Mouse (Mus musculus): ENCODE data around the gene Hes2.

Hes2 gene

GRCm38 (mm10) chr4:152185510-152186204 is 27.0 kb downstream of the Hes2 start:
- no peak for DNase-seq (ENCODE audit: low read depth in 2 of 2, low spot score in 2 of 2)

DNA sequence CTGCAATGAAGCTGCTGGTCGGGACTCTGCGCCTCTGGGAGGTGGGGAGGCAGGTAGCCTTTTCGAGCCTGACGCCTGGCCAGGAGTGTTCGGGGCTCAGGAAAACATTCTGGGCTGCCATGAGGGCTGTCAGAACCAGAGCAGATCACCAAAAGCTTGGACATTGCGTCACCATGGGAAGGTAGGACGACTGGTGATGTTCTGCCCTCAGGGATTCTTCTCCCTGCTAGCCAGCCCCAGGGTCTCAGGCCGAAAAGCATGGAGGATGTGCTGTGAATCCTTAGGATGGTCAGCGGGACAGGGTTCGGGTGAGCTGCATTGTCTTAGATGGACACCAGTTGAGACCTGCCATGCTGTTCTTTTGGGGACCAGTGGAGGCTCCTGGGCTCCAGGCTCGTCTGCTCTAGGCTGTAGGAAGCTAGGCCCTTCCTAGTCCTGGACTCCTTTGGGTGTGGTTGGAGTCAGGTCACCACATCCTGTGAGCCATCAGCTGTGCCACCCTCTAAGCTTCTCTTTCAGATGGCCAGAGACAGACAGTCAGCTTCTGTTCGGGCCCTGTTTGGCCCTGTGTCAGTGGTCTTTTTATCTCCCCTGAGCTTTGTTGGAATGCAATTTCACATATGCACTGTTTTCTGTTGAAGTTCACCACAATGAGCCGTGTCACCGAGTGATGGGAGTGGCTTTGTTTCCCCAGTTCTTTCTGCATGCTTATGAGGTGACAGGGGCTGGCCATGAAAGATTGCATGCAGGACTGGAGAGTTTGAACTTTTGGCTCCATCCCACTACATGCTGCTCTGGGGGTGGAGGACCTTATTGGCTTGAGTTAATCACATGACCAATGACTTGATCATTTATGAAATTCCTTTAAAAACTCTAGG is 27.8 kb downstream of the Hes2 start:
- DNase-seq (ENCODE audit: low read depth in 2 of 2, low spot score in 2 of 2) = no peak

DNA sequence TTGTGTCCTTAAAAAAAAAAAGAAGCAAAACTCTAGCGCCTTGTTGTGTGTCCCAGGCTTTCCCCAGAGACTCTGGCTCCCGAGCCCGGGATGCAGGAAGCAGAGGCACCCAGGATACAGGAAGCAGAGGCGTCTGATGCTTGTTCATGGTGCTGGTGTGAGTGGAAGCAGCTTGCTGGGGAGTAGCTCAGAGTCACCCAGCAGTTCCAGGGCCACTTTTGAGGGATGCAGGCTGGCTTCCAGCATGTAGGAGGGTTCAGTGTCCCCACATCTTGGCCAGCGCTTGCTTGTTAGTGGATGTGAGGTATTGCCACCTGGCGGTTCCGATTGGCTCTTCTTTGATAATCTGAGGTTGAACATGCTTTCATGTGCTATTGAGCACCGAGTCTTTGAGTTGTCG is 28.5 kb downstream of the Hes2 start:
- no peak for DNase-seq (ENCODE audit: low read depth in 2 of 2, low spot score in 2 of 2)

- DNase-seq (ENCODE audit: low read depth in 2 of 2, low spot score in 2 of 2) = no peak
Measured at GRCm38 (mm10) chr4:152188651-152189050, 30.0 kb downstream of the Hes2 start.

DNA sequence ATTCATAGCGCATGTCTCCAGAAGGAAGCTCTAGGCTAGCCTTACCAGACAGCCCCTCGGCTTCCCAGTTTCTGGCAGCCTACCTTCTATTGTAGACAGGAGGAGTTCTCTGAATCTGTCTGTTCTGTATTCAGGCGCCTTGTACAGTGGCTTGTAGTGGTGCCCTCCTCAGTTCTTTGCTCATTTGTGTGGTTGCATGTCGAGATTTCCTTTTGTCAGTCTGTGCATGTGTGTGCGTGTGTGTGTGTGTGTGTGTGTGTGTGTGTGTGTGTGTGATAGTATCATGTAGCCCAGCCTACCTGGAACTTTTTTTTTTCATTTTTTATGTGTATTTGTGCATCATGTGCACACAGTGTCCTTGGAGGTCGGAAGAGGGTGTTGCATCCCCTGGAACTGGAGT is 30.4 kb downstream of the Hes2 start:
- DNase-seq (ENCODE audit: low read depth in 2 of 2, low spot score in 2 of 2) = no peak

DNA sequence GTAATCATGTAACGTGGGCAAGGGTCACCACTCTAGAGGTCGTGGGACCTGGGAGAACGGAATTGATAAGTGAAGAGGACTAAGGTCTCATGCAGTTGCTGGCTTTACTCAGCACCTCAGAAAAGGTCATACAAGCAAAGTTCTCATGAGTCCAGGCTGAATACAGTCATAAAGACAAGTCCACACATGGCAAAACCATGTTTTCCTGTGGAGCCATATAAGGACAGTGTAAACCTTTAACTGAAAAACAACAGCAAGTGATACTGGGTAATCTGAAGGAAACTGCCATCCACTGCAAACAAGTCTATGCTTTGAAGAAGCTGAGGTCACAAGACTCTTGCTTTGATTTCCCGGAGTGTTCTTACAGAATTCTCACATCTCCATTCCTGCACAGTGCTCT is 31.0 kb downstream of the Hes2 start:
- no peak for DNase-seq (ENCODE audit: low read depth in 2 of 2, low spot score in 2 of 2)

DNA sequence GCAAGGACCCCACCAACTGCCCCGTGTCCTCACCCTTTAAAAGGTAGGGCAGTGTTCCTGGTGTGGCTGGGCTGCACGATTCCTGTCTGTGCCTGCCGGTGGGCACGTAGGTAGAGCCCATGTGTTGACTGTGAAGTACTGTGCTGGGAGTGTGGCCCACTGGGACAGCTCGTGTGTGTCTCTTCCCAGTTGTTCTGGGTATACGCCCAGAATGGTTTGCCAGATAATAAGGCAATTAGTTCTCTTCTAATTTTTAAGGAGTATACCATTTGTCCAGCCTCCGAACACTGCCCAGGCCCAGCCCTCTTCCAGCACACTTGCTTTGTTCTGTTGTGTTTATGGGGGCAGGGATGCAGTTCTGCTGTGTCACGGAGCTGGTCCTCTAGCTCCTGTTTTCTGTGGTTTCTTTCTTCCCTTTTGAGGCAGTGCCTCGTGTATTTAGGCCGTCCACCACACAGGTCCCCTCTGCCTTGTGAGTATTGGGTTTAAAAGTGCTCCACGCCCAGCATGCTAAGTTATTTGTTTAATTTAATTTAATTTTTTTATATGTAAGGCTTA is 31.5 kb downstream of the Hes2 start:
- DNase-seq (ENCODE audit: low read depth in 2 of 2, low spot score in 2 of 2) = no peak

- no peak for DNase-seq (ENCODE audit: low read depth in 2 of 2, low spot score in 2 of 2)
Measured at GRCm38 (mm10) chr4:152190701-152191100, 32.0 kb downstream of the Hes2 start.

DNA sequence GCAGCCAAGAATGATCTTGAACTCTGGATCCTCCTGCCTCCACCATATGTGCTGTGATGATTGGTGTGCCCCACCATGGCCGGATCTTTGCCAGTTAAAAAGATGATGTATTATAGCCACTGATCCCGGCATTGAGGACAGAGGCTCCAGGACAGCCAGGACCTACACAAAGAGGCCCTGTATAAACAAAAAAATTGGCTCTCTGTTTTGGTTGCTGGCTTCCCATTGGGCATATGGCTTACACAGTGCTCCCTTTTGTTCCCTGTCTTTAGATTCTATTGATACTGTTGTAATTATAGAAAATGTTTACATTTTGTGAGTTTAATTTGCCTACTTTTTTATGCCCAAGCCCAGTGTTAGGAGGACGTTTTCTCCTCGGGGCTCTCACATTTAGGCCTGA is 33.9 kb downstream of the Hes2 start:
- DNase-seq (ENCODE audit: low read depth in 2 of 2, low spot score in 2 of 2) = no peak

DNA sequence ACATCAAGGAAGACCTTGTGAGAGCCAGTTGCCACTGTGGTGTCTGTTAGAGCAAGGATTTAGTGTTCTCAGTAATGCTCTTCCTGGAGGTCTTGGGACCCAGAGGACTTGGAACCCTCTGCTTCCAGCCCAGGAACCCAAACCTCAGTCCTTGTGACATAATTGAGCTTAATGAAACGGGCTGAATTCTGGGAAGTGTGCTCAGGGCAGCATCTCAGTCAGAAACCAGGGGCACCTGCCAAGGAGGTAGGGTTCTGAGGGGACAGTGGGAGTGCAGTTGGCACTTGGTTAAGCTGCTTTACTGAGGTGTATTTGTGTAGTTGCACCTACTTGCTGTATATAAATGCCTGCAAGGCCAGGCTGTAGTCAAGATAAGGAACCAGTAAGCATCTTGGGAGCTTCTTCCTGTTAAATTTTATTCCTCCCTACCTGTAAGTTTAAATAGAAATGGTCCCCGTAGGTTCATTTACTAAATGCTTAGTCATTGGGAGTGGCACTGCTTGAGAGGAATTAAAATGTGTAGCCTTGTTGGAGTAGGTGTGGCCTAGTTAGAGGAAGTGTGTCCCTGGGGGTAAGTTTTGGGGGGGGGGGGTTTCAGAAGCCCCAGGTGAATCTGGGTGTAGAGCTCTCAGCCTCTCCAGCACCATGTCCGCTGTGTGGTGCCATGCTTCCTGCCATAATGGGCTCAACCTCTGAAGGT is 36.0 kb downstream of the Hes2 start:
- no peak for DNase-seq (ENCODE audit: low read depth in 2 of 2, low spot score in 2 of 2)

GRCm38 (mm10) chr4:152196276-152196675 is 37.6 kb downstream of the Hes2 start:
- DNase-seq (ENCODE audit: low read depth in 2 of 2, low spot score in 2 of 2) = no peak

DNA sequence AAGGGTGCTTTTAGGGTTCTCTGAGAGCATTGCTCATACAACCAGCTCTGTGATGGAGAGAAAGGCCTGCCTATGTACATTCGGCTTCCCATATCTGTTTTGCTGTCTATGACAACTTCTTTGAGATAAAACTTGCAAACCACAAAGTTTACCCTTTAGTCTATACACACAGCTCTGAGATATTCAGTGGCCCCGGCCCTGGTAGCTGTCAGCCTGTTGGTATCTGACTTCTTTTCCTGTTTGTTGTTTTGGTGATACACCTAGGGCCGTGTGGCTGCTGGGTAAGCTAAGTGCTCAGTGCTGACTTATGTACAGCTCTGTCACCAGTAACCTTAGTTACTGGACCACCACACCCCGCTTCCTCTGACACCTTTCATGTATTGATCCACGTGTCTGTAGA is 38.9 kb downstream of the Hes2 start:
- peak; percentile 45 to 54 for DNase-seq (ENCODE audit: low read depth in 2 of 2, low spot score in 2 of 2)

DNA sequence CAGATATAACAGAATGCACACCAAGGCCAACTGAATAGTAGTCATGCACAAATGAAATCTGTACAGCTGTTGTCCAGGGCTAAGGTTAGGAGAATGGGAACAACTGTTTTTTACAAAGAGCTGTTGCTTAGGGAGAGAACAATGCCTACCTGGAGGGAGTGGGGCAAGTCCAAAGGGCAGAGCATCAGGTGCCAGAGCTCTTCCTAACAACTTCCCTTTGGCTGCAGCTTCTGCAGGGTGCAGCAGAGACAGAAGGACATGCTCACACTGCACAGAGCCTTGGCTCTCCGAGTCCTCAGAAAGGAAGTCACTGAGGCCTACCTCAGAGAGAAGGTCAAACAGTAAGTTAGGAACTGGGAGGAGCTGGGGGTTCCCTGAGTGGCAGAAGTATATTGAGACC is 41.0 kb downstream of the Hes2 start:
- DNase-seq (ENCODE audit: low read depth in 2 of 2, low spot score in 2 of 2) = no peak

DNA sequence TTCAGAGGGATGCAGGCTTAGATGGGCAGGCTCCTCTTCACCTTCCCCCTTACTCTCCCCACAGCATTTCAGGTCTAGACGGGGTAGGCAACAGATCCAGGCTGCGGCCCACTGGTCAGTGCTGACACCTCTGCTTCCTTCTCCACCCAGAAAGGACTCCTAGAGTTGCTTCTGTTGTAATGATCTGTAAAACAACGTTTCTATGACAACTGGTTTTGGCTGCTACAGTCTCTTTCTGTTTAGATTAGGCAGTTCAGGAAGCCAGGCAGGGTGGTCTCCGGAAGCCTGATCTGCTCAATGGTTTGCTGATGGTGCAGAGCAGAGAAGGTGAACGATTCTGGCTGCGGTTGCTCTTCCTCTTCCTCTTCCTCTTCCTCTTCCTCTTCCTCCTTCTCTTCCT is 42.8 kb downstream of the Hes2 start:
- DNase-seq (ENCODE audit: low read depth in 2 of 2, low spot score in 2 of 2) = no peak

DNA sequence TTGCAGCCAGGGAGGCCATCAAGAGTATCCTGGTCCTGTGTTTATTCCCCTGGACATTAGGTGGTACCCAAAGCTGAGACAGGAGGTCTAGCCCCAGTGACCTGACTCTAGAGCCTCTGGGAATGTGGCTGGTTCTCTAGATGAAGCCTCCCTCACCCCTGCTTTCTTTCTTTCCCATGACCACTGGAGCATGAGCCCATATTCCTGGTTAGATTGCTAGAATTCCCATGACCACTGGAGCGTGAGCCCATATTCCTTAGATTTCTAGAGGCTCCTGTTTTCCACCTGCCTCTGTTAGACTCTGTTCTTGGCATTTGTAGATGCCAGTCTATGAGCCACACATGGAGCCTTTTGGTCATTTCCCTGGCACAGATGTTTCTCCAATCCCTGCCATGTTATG is 43.8 kb downstream of the Hes2 start:
- DNase-seq (ENCODE audit: low read depth in 2 of 2, low spot score in 2 of 2) = no peak

DNA sequence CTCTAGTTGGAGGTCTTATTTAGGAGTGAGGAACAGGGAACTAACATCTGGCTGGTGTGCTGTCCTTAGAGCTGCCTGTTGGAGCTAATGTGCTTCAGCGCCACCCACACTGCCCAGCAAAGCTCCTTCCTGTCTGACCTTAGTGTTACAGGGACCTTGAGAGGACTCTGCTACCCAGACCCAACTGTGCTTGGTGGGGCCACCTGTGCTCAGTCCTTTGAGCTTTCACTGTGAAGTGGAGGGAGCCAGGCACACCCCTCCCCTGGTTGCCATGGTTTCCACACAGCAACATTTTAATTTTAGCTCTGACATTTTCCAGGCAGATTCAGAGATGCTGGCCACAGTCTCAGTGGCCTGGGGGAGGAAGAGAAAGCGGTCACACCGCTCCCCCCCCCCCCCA is 44.2 kb downstream of the Hes2 start:
- no peak for DNase-seq (ENCODE audit: low read depth in 2 of 2, low spot score in 2 of 2)

- DNase-seq (ENCODE audit: low read depth in 2 of 2, low spot score in 2 of 2) = no peak
Measured at GRCm38 (mm10) chr4:152204663-152205062, 46.0 kb downstream of the Hes2 start.

DNA sequence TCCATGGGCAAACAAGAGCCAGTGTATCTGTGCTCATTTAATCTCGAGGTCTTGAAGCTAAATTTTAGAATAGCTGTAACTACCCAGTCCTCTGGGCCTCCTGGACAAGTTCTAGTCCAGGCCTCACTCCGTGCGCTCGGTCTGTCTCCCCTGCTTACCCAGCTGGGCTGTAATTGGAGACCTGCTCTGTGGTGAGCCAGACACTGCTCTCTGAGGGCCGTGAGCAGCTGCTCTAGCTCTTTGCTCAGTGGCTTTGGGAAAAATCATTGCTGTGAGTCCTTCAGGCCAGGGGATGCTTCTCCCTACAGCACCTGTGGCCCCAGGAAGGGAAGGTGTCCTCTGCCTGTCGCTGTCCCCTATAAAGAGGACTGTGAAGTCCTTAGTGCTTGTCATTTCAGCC is 47.5 kb downstream of the Hes2 start:
- no peak for DNase-seq (ENCODE audit: low read depth in 2 of 2, low spot score in 2 of 2)

- no peak for DNase-seq (ENCODE audit: low read depth in 2 of 2, low spot score in 2 of 2)
Measured at GRCm38 (mm10) chr4:152209623-152210022, 51.0 kb downstream of the Hes2 start.
